Mouse (Mus musculus): ENCODE data around the gene Cib1.
A peak's percentile ranks its signal among the peaks of the same experiment; 100 is the strongest.

Gene Cib1

GRCm38 (mm10) chr7:80200963-80201539, 31.6 kb downstream of the Cib1 start:
- no peak for DNase-seq (ENCODE audit: low spot score)

- DNase-seq (ENCODE audit: low spot score) = no peak
Measured at GRCm38 (mm10) chr7:80200588-80200945, 32.0 kb downstream of the Cib1 start.

- no peak for DNase-seq (ENCODE audit: low spot score)
Measured at GRCm38 (mm10) chr7:80199851-80200587, 32.6 kb downstream of the Cib1 start.

- no peak for DNase-seq (ENCODE audit: low spot score)
Measured at GRCm38 (mm10) chr7:80199286-80199685, 33.3 kb downstream of the Cib1 start.

GRCm38 (mm10) chr7:80198863-80199262, 33.8 kb downstream of the Cib1 start:
- DNase-seq (ENCODE audit: low spot score) = no peak

GRCm38 (mm10) chr7:80197941-80198778, 34.5 kb downstream of the Cib1 start:
- DNase-seq (ENCODE audit: low spot score) = peak; percentile 67

GRCm38 (mm10) chr7:80197371-80197770, 35.2 kb downstream of the Cib1 start:
- DNase-seq (ENCODE audit: low spot score) = no peak

- DNase-seq (ENCODE audit: low spot score) = no peak
Measured at GRCm38 (mm10) chr7:80195576-80196263, 36.9 kb downstream of the Cib1 start.

GRCm38 (mm10) chr7:80195146-80195545, 37.5 kb downstream of the Cib1 start:
- no peak for DNase-seq (ENCODE audit: low spot score)

GRCm38 (mm10) chr7:80193941-80194739, 38.5 kb downstream of the Cib1 start:
- no peak for DNase-seq (ENCODE audit: low spot score)

- peak; percentile 49 for DNase-seq (ENCODE audit: low spot score)
Measured at GRCm38 (mm10) chr7:80192226-80193061, 40.2 kb downstream of the Cib1 start.

GRCm38 (mm10) chr7:80191455-80191854, 41.2 kb downstream of the Cib1 start:
- no peak for DNase-seq (ENCODE audit: low spot score)

GRCm38 (mm10) chr7:80189147-80189933, 43.3 kb downstream of the Cib1 start:
- DNase-seq (ENCODE audit: low spot score) = no peak

GRCm38 (mm10) chr7:80188579-80189125, 44.0 kb downstream of the Cib1 start:
- no peak for DNase-seq (ENCODE audit: low spot score)

GRCm38 (mm10) chr7:80187501-80187900, 45.1 kb downstream of the Cib1 start:
- no peak for DNase-seq (ENCODE audit: low spot score)

- DNase-seq (ENCODE audit: low spot score) = peak; percentile 91
Measured at GRCm38 (mm10) chr7:80186531-80187296, 45.9 kb downstream of the Cib1 start, which contains the start of gene Sema4b. Gene Sema4b (plus strand): TSS chr7:80186841.

GRCm38 (mm10) chr7:80186021-80186420, 46.6 kb downstream of the Cib1 start:
- no peak for DNase-seq (ENCODE audit: low spot score)

- no peak for DNase-seq (ENCODE audit: low spot score)
Measured at GRCm38 (mm10) chr7:80184968-80185367, 47.6 kb downstream of the Cib1 start.

- DNase-seq (ENCODE audit: low spot score) = no peak
Measured at GRCm38 (mm10) chr7:80184551-80184950, 48.1 kb downstream of the Cib1 start.

Data from left cerebral cortex, adult 11 months (tissue).